8 mouse cellular contexts compared by ENCODE assay signal in genomic region chr12:87147395-87148089, GRCm38 (mm10). TPM values are rescaled to one million over a fixed set of nuclear protein-coding genes. Genes with fewer than 3 reads are reported as not detected.
DNase-seq lines count a peak whose midpoint lies in the region; ATAC-seq and TF ChIP-seq lines count a peak whose summit lies in the region.

Gene Pomt2 (minus strand): TSS chr12:87147968.

- no peaks in the 10 kb centered on the region for H3K27me3 ChIP-seq in MEL (ENCODE audit: control insufficient read depth in 1 of 2, insufficient read depth in 2 of 2, low read length in 2 of 2)
- H3K27me3 ChIP-seq in cerebellum, adult 2 months (ENCODE audit: control insufficient read depth, insufficient read depth, low read length), result no peaks in the 10 kb centered on the region
- H3K27me3 ChIP-seq in forebrain, postnatal 0 days (ENCODE audit: insufficient read depth, low read length), result no peaks in the 10 kb centered on the region
- H3K27me3 ChIP-seq in lung, embryonic 15.5 days, result no peaks in the 10 kb centered on the region

- H3K27ac ChIP-seq in MEL (ENCODE audit: control insufficient read depth, low read depth, low read length), result peak within 1 kb of the TSS; percentile 82
- H3K27ac ChIP-seq in cerebellum, adult 2 months (ENCODE audit: insufficient read depth, low read length), result peak within 1 kb of the TSS; percentile 80
- H3K27ac ChIP-seq in forebrain, postnatal 0 days (ENCODE audit: low read depth, low read length), result peak within 1 kb of the TSS; percentile 96
- peak within 1 kb of the TSS; percentile 97 for H3K27ac ChIP-seq in lung, embryonic 15.5 days

- peak within 1 kb of the TSS; percentile 85 to 88 for H3K4me3 ChIP-seq in MEL (ENCODE audit: control insufficient read depth in 1 of 2, insufficient read depth in 1 of 2, low read depth in 2 of 2, low read length in 2 of 2)
- H3K4me3 ChIP-seq in cerebellum, adult 2 months (replicated peaks; ENCODE audit: insufficient read depth, low read depth, low read length), result peak within 1 kb of the TSS; percentile 100
- H3K4me3 ChIP-seq in forebrain, postnatal 0 days (ENCODE audit: low read depth, low read length), result peak within 1 kb of the TSS; percentile 98
- peak within 1 kb of the TSS; percentile 65 for H3K4me3 ChIP-seq in lung, embryonic 15.5 days

- no peak for TF ChIP-seq CTCF in MEL (IDR thresholded peaks at IDR 0.05 in 2 of 3, conservative IDR thresholded peaks at IDR 0.05 in 1 of 3; ENCODE audit: control insufficient read depth in 1 of 3, insufficient read depth in 1 of 3, low read depth in 2 of 3, low read length in 3 of 3, poor library complexity in 1 of 3, severe bottlenecking in 1 of 3)
- TF ChIP-seq CTCF in cerebellum, adult 2 months (IDR thresholded peaks at IDR 0.05; ENCODE audit: borderline replicate concordance, insufficient read depth, low read depth, low read length), result no peak
- no peak; the same call in 1 of the 2 replicates for TF ChIP-seq CTCF in forebrain, postnatal 0 days (IDR thresholded peaks at IDR 0.05; ENCODE audit: low read depth)

- peak within 1 kb of the TSS; percentile 56 for H3K4me2 ChIP-seq in forebrain, postnatal 0 days (ENCODE audit: low read depth)
- peak within 1 kb of the TSS; percentile 70 for H3K4me2 ChIP-seq in lung, embryonic 15.5 days

- H3K36me3 ChIP-seq in MEL (ENCODE audit: control insufficient read depth in 1 of 2, insufficient read depth in 2 of 2, low read length in 2 of 2), result peaks cover 0 to 10% of the 10 kb centered on the region in 2 experiments; a peak in 2 of 4 replicates
- no peaks in the 10 kb centered on the region for H3K36me3 ChIP-seq in forebrain, postnatal 0 days (ENCODE audit: insufficient read depth)
- 0 out of 2 replicates have a peak, but pooled peaks cover 5% of the 10 kb centered on the region for H3K36me3 ChIP-seq in lung, embryonic 15.5 days

- H3K4me1 ChIP-seq in MEL (ENCODE audit: control insufficient read depth in 1 of 2, insufficient read depth in 2 of 2, low read length in 2 of 2), result peaks cover 1 to 6% of the 10 kb centered on the region in 2 experiments
- no peaks in the 10 kb centered on the region for H3K4me1 ChIP-seq in cerebellum, adult 2 months (ENCODE audit: control insufficient read depth, insufficient read depth, low read length)
- H3K4me1 ChIP-seq in forebrain, postnatal 0 days (ENCODE audit: insufficient read depth), result no peaks in the 10 kb centered on the region
- H3K4me1 ChIP-seq in lung, embryonic 15.5 days, result peaks cover 15% of the 10 kb centered on the region

- H3K79me2 ChIP-seq in MEL (ENCODE audit: control insufficient read depth, insufficient read depth, low read length, poor library complexity), result peaks cover 4% of the 10 kb centered on the region

- WGBS in cerebellum, adult 2 months, result under 1% methylated on average over 61 of the region's 61 CpGs
- WGBS in forebrain, postnatal 0 days, result 1% methylated on average over 61 of the region's 61 CpGs
- under 1% methylated on average over 60 of the region's 61 CpGs for WGBS in lung, embryonic 15.5 days

- H3K9me3 ChIP-seq in MEL (replicated peaks; ENCODE audit: insufficient read depth, low read length), result no peaks in the 10 kb centered on the region
- no peaks in the 10 kb centered on the region for H3K9me3 ChIP-seq in forebrain, postnatal 0 days (ENCODE audit: low read length)
- H3K9me3 ChIP-seq in lung, embryonic 15.5 days, result no peaks in the 10 kb centered on the region

- H3K9ac ChIP-seq in MEL (ENCODE audit: control insufficient read depth, low read depth, low read length, poor library complexity, severe bottlenecking), result peak within 1 kb of the TSS; percentile 92
- H3K9ac ChIP-seq in forebrain, postnatal 0 days, result peak within 1 kb of the TSS; percentile 83
- H3K9ac ChIP-seq in lung, embryonic 15.5 days, result peak within 1 kb of the TSS; percentile 79

- DNase-seq in MEL (ENCODE audit: low read depth, low spot score), result peak; percentile 98
- DNase-seq in cerebellum, adult 2 months, result peak; percentile 93 to 97
- DNase-seq in forebrain, postnatal 0 days, result peak; percentile 93
- DNase-seq in heart, postnatal 4 days, result peak; percentile 93
- peak; percentile 92 to 93 for DNase-seq in layer of hippocampus, adult 8-10 months (ENCODE audit: low spot score in 2 of 2)
- peak; percentile 95 for DNase-seq in ovary, adult 18-20 months (ENCODE audit: low spot score)
- DNase-seq in thymus, postnatal 0 days (ENCODE audit: low spot score), result peak; percentile 92

- no peak for TF ChIP-seq EP300 in MEL (IDR thresholded peaks at IDR 0.05; ENCODE audit: low read depth in 1 of 2, low read length in 2 of 2)

- TF ChIP-seq RAD21 in MEL (IDR thresholded peaks at IDR 0.05; ENCODE audit: low read depth, low read length), result no peak

- ATAC-seq in forebrain, postnatal 0 days, result peak; percentile 96
- ATAC-seq in lung, embryonic 15.5 days (ENCODE audit: borderline replicate concordance, extremely low read depth, low FRiP score, low TSS enrichment), result peak; percentile 98

- TF ChIP-seq POLR2A in MEL (IDR thresholded peaks at IDR 0.05; ENCODE audit: control insufficient read depth in 1 of 2, insufficient read depth in 1 of 2, low read depth in 1 of 2, low read length in 2 of 2, poor library complexity in 1 of 2), result peak; percentile 49 to 78; a peak in 2 of 4 replicates
- peak; percentile 62 for TF ChIP-seq POLR2A in cerebellum, adult 2 months (IDR thresholded peaks at IDR 0.05; ENCODE audit: borderline replicate concordance, insufficient read depth, low read length)

TF ChIP-seq in MEL, 35 proteins besides CTCF, POLR2A, EP300 and RAD21:
- peak; percentile 84; the same call in 1 of the 2 replicates for TF ChIP-seq POLR2AphosphoS2 (IDR thresholded peaks at IDR 0.05; ENCODE audit: low read length)
- TF ChIP-seq USF1 (IDR thresholded peaks at IDR 0.05; ENCODE audit: low read depth, low read length), result no peak
- TF ChIP-seq ZNF384 (IDR thresholded peaks at IDR 0.05; ENCODE audit: low read depth, low read length), result no peak
- TF ChIP-seq MEF2A (IDR thresholded peaks at IDR 0.05; ENCODE audit: extremely low read depth, insufficient replicate concordance, low read depth, low read length, poor library complexity, severe bottlenecking), result no peak
- TF ChIP-seq GATA1 (IDR thresholded peaks at IDR 0.05; ENCODE audit: low read depth, low read length), result no peak
- peak; percentile 48; the same call in 1 of the 2 replicates for TF ChIP-seq TBP (IDR thresholded peaks at IDR 0.05; ENCODE audit: low read depth, low read length)
- TF ChIP-seq GABPA (IDR thresholded peaks at IDR 0.05; ENCODE audit: low read depth, low read length), result no peak
- TF ChIP-seq MAX (IDR thresholded peaks at IDR 0.05; ENCODE audit: low read length), result peak; percentile 77; the same call in 1 of the 2 replicates
- TF ChIP-seq POLR2AphosphoS5 (IDR thresholded peaks at IDR 0.05; ENCODE audit: borderline replicate concordance, low read depth, low read length), result no peak
- no peak for TF ChIP-seq MYB (IDR thresholded peaks at IDR 0.05; ENCODE audit: low read depth, low read length)
- peak; percentile 78 for TF ChIP-seq KAT2A (conservative IDR thresholded peaks at IDR 0.05; ENCODE audit: low read depth, low read length)
- no peak for TF ChIP-seq MAFK (IDR thresholded peaks at IDR 0.05; ENCODE audit: borderline replicate concordance, low read depth, low read length)
- TF ChIP-seq ELF1 (IDR thresholded peaks at IDR 0.05; ENCODE audit: low read depth, low read length), result peak; percentile 24; the same call in 1 of the 2 replicates
- peak; percentile 68 for TF ChIP-seq NRF1 (IDR thresholded peaks at IDR 0.05; ENCODE audit: insufficient read depth, low read depth, low read length, poor library complexity, severe bottlenecking)
- peak; percentile 48; the same call in 1 of the 2 replicates for TF ChIP-seq E2F4 (IDR thresholded peaks at IDR 0.05; ENCODE audit: borderline replicate concordance, low read depth, low read length)
- peak; percentile 76; the same call in 1 of the 2 replicates for TF ChIP-seq MXI1 (IDR thresholded peaks at IDR 0.05; ENCODE audit: low read depth, low read length)
- TF ChIP-seq UBTF (IDR thresholded peaks at IDR 0.05; ENCODE audit: borderline replicate concordance, insufficient read depth, low read depth, low read length), result peak; percentile 98
- TF ChIP-seq MYC (IDR thresholded peaks at IDR 0.05; ENCODE audit: low read depth, low read length), result no peak; the same call in 1 of the 2 replicates
- TF ChIP-seq NELFE (IDR thresholded peaks at IDR 0.05; ENCODE audit: low read depth, low read length), result peak; percentile 84
- TF ChIP-seq HCFC1 (IDR thresholded peaks at IDR 0.05; ENCODE audit: low read depth, low read length), result peak; percentile 94
- TF ChIP-seq ZMIZ1 (IDR thresholded peaks at IDR 0.05; ENCODE audit: low read depth, low read length), result peak; percentile 82; the same call in 1 of the 2 replicates
- peak; percentile 17; the same call in 1 of the 2 replicates for TF ChIP-seq TAL1 (IDR thresholded peaks at IDR 0.05; ENCODE audit: low read length)
- peak; percentile 45; the same call in 1 of the 2 replicates for TF ChIP-seq TCF12 (IDR thresholded peaks at IDR 0.05; ENCODE audit: low read depth, low read length)
- peak; percentile 90; the same call in 1 of the 2 replicates for TF ChIP-seq MAZ (IDR thresholded peaks at IDR 0.05; ENCODE audit: low read depth, low read length)
- no peak for TF ChIP-seq USF2 (IDR thresholded peaks at IDR 0.05; ENCODE audit: borderline replicate concordance in 1 of 2, insufficient read depth in 1 of 2, low read depth in 1 of 2, low read length in 2 of 2)

RNA-seq across cellular contexts. Expression of gene Pomt2, which starts in this region (rescaled TPM):
- 10.2 and 11.1 TPM in 2 replicates for total RNA-seq in MEL (2012; rRNA removed)
- polyA plus RNA-seq in MEL (2012; ENCODE audit: insufficient read depth in 1 of 2, insufficient read length in 2 of 2, low read depth in 1 of 2, low replicate concordance in 2 of 2, missing spikeins in 1 of 2), result 10 to 100 TPM in 1 of 2 experiments, not detected in 1; 12.9 TPM
- 21.9 and 22.4 TPM in 2 replicates for polyA plus RNA-seq in cerebellum, adult 2 months (2012; rRNA removed)
- total RNA-seq in forebrain, postnatal 0 days (2014; rRNA removed), result 23.3 and 32.5 TPM in 2 replicates
- 9.0 and 10.8 TPM in 2 replicates for polyA plus RNA-seq in forebrain, postnatal 0 days (2015; fragmentation: Nextera tagmentation; extraction: Ambion mirVana)
- 10 to 100 TPM; 10.7 to 11.9 TPM for total RNA-seq in heart, postnatal 4 days (2021)
- 10 to 100 TPM; 18.0 to 19.8 (median 18.7) TPM for total RNA-seq in layer of hippocampus, adult 8-10 months (2022)
- polyA plus RNA-seq in lung, embryonic 15.5 days (2015; fragmentation: Nextera tagmentation; extraction: Ambion mirVana), result 16.4 and 16.8 TPM in 2 replicates
- 4.8 and 5.4 TPM in 2 replicates for polyA plus RNA-seq in thymus, postnatal 0 days (2015; fragmentation: Nextera tagmentation; extraction: Ambion mirVana)

Comparison
In these comparisons a context has a peak if more than half of its experiments do, and no peak if none do; other contexts are left out.
1. Peak in every context shown above with its lines: DNase-seq, ATAC-seq, H3K4me3 ChIP-seq and H3K27ac ChIP-seq.